Mouse (Mus musculus) heart, postnatal 0 days (tissue): ENCODE measurements around the gene Usp38. TPM values are rescaled to one million over a fixed set of nuclear protein-coding genes. Genes with fewer than 3 reads are reported as not detected.

Source experiments
- ATAC-seq: fragments of 200-750 bp; cut with Nextera tagmentation; 2 replicates; pipeline ENCODE4 v1.8.0; 2017; ENCODE audit warnings: low read depth, moderate number of reproducible peaks, moderate library complexity; ENCODE audit not compliant: insufficient read depth
- DNase-seq: peaks from one replicate; pipeline ENCODE4 v3.0.0-alpha.2; 2016; ENCODE audit warnings: low spot score
- H3K27ac ChIP-seq: fragments of 300-500 bp; sonication (generic); 2 replicates; pipeline ENCODE4 v1.5.1; 2014; ENCODE audit warnings: low read depth, mild to moderate bottlenecking
- H3K27me3 ChIP-seq: fragments of 300-500 bp; sonication (generic); 2 replicates; pipeline ENCODE4 v1.6.1; 2014; ENCODE audit warnings: low read length, mixed read lengths; ENCODE audit not compliant: control insufficient read depth, insufficient read depth
- H3K36me3 ChIP-seq: fragments of 300-500 bp; sonication (generic); replicated peaks from 2 replicates; pipeline ENCODE4 v1.6.1; 2014; ENCODE audit warnings: low read length, mixed read lengths; ENCODE audit not compliant: control insufficient read depth, insufficient read depth
- H3K4me1 ChIP-seq: fragments of 300-500 bp; sonication (generic); 2 replicates; pipeline ENCODE4 v1.6.1; 2014; ENCODE audit warnings: antibody characterized with exemption; ENCODE audit not compliant: control insufficient read depth, insufficient read depth
- H3K4me2 ChIP-seq: fragments of 300-500 bp; sonication (generic); 2 replicates; pipeline ENCODE4 v1.6.1; 2014; ENCODE audit warnings: low read depth, mild to moderate bottlenecking, low read length, moderate library complexity
- H3K4me3 ChIP-seq: fragments of 300-500 bp; sonication (generic); 2 replicates; pipeline ENCODE4 v1.5.1; 2014; ENCODE audit warnings: low read depth, low read length
- H3K9ac ChIP-seq: fragments of 300-500 bp; sonication (generic); replicated peaks from 2 replicates; pipeline ENCODE4 v1.6.1; 2014; ENCODE audit warnings: low read depth, low read length, mixed read lengths
- H3K9me3 ChIP-seq: fragments of 300-500 bp; sonication (generic); replicated peaks from 2 replicates; pipeline ENCODE4 v1.6.1; 2016; ENCODE audit warnings: low read length; ENCODE audit not compliant: control insufficient read depth
- CTCF ChIP-seq: IDR thresholded peaks from 2 replicates; pipeline ENCODE4 v1.5.1; 2016; ENCODE audit warnings: antibody characterized with exemption, control low read depth, low read depth
- EP300 ChIP-seq: IDR thresholded peaks from 2 replicates; pipeline ENCODE4 v1.6.1; 2016; ENCODE audit warnings: antibody characterized with exemption, low read depth
- WGBS: fragments of 180-500 bp; shearing (Covaris S2); extraction: QIAGEN DNeasy Blood & Tissue Kit; methylation state at CpG from one replicate; pipeline ENCODE4 v1.1.7; 2014; 5-methylcytosine and 5-hydroxymethylcytosine counted together
- polyA plus RNA-seq: library from polyadenylated mRNA; unstranded; fragments of >200 nt; fragmentation: Nextera tagmentation; extraction: Ambion mirVana; gene quantifications from 2 replicates; pipeline ENCODE4 v1.2.1, GENCODE M21; 2015
- total RNA-seq: library from RNA; depleted of rRNA; stranded (reverse); fragments of >200 nt; gene quantifications from 2 replicates; pipeline ENCODE4 v1.2.3, GENCODE M21; 2014; ENCODE audit warnings: low replicate concordance

Gene Usp38
- total and polyA plus RNA-seq, 2 experiments from 2014 or later, result 11.1 to 32.0 TPM

DNA sequence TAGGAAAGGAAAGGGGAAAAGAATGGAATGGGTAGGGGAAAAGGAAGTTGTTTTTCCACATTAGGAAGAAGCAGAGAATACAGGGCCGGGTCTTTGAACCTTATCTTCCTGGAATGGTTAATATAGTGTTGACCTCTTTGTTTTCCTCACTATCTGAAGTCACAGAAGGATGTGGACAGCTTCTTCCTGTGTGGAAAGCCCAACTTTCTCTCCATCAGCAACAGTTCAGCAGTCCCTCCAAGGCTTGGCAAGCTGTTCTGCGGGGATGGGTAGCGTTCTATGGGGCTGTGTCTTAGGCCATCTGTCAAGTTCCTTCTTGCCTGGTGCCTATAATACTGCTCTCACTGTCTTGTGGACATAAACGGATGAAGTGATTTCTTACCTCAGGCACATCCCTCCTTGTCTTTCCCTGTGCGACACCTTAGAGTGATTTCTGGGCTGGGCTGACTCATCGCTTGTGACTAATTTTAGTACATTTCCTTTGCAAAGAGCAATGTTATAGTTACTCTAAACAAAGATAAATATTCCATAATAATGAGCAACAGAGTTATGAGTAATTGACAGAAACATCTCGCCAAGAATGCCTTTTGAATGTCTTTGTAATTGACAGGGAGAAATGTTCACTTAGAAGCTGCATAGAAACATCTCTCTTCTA lies 52.7 kb downstream of the Usp38 start:
- H3K9me3 ChIP-seq, result no peaks in the 10 kb centered on the region
- ATAC-seq (peak; percentile 27; the same call in 1 of the 2 replicates), DNase-seq (peak; percentile 24)
- no peak overlapping the region for H3K9ac ChIP-seq
- no peaks in the 10 kb centered on the region; the same call in 1 of the 2 replicates for H3K4me1 ChIP-seq
- no peak overlapping the region for H3K4me2 ChIP-seq
- no peak overlapping the region for H3K4me3 ChIP-seq
- H3K27ac ChIP-seq, result peak overlapping the region; percentile 48
- no peaks in the 10 kb centered on the region for H3K36me3 ChIP-seq
- TF ChIP-seq CTCF (no peak), EP300 (no peak)
- WGBS, result 48% methylated on average over 7 of the region's 7 CpGs
- no peaks in the 10 kb centered on the region for H3K27me3 ChIP-seq

DNA sequence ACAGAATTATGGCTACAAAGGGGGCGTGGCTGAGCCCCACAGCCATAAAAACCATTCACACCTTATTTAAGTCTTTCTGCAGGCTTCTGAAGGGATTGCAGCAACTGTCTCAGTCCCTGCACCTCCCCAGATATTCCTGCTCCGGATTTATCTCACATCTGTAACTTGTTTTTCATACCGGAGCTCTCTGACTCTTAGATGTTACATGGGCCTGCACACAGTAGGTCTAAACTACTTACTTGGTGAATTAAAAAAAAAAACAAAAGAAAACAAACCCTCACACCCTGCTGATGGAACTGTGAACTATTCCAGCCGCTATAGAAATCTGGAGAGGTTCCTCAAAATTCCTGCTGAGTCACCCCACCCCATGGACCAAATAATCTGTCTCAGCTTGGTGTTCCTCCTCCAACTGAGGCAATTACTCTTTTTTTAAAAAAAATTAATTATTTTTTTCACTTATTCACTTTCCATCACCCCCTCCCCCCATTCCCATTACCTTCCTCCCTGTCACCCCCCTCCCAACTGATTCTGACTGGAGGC lies 53.6 kb downstream of the Usp38 start:
- TF ChIP-seq CTCF (no peak), EP300 (no peak)
- no peaks in the 10 kb centered on the region for H3K27me3 ChIP-seq
- H3K4me3 ChIP-seq, result no peak overlapping the region
- H3K9me3 ChIP-seq, result no peaks in the 10 kb centered on the region
- WGBS, result 68% methylated on average over 4 of the region's 4 CpGs
- H3K36me3 ChIP-seq, result no peaks in the 10 kb centered on the region
- H3K9ac ChIP-seq, result no peak overlapping the region
- no peak for ATAC-seq
- no peaks in the 10 kb centered on the region; the same call in 1 of the 2 replicates for H3K4me1 ChIP-seq
- peak overlapping the region; percentile 48; the same call in 1 of the 2 replicates for H3K27ac ChIP-seq
- no peak for DNase-seq
- no peak overlapping the region for H3K4me2 ChIP-seq

GRCm38 (mm10) chr8:80959588-80960268 lies 55.0 kb downstream of the Usp38 start:
- Histone ChIP-seq H3K4me3 (no peak overlapping the region), H3K27me3 (no peaks in the 10 kb centered on the region), H3K4me2 (no peak overlapping the region), H3K27ac (no peak overlapping the region), H3K9ac (no peak overlapping the region), H3K4me1 (no peaks in the 10 kb centered on the region; the same call in 1 of the 2 replicates), H3K9me3 (peaks cover 9% of the 10 kb centered on the region; the same call in 1 of the 2 replicates), H3K36me3 (no peaks in the 10 kb centered on the region)
- ATAC-seq, result no peak
- no peak for TF ChIP-seq EP300
- TF ChIP-seq CTCF, result no peak
- no peak for DNase-seq
- WGBS, result 68% methylated on average over 9 of the region's 9 CpGs

GRCm38 (mm10) chr8:80957776-80958175 lies 57.0 kb downstream of the Usp38 start:
- TF ChIP-seq CTCF (no peak), EP300 (no peak)
- WGBS, result 49% methylated on average over 5 of the region's 5 CpGs
- no peak overlapping the region for H3K27ac ChIP-seq

GRCm38 (mm10) chr8:80952973-80953372 lies 61.8 kb downstream of the Usp38 start:
- H3K9ac ChIP-seq, result no peak overlapping the region
- DNase-seq, result no peak
- TF ChIP-seq EP300 (no peak), CTCF (no peak)
- no peak overlapping the region for H3K4me2 ChIP-seq
- no peak overlapping the region for H3K27ac ChIP-seq
- H3K9me3 ChIP-seq, result peaks cover 9% of the 10 kb centered on the region; the same call in 1 of the 2 replicates
- H3K27me3 ChIP-seq, result no peaks in the 10 kb centered on the region
- no peak for ATAC-seq
- no peaks in the 10 kb centered on the region for H3K36me3 ChIP-seq
- H3K4me3 ChIP-seq, result no peak overlapping the region
- H3K4me1 ChIP-seq, result no peaks in the 10 kb centered on the region
- WGBS, result 70% methylated on average over 3 of the region's 3 CpGs

More at GRCm38 (mm10) chr8:80957776-80958175, 57.0 kb downstream of the Usp38 start:
- Histone ChIP-seq H3K4me1 (no peaks in the 10 kb centered on the region; the same call in 1 of the 2 replicates), H3K36me3 (no peaks in the 10 kb centered on the region), H3K27me3 (no peaks in the 10 kb centered on the region), H3K9ac (no peak overlapping the region), H3K4me2 (no peak overlapping the region), H3K9me3 (peaks cover 9% of the 10 kb centered on the region; the same call in 1 of the 2 replicates), H3K4me3 (no peak overlapping the region)
- DNase-seq, result no peak
- no peak for ATAC-seq
